Mouse (Mus musculus) yolk sac, embryonic 10.5 days (tissue): ENCODE data around the gene Rasgef1a.
A peak's percentile ranks its signal among the peaks of the same experiment; 100 is the strongest.

Source experiments
- DNase-seq: peaks from one replicate; pipeline ENCODE4 v3.0.0-alpha.2; 2017; ENCODE audit warnings: low spot score

The Rasgef1a gene

DNA sequence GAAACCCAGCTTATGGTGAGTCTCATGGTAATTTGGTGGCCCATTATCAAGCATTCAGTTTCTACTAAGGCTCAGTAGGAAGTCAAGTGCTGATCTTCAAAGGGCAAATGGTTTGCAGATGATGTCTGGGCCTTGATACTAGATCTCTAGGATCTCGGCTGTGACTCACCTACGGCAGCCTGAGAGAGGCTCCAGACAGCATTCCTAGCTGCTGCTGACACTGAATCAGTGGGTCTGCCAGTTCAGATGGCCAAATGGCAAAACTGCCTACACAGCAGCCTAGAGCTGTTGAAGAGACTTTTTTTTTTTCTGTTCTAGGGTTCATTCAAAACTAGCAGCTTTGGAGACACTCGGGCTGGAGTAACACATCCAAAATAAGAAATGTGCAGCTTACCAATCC, 15.8 kb downstream of the Rasgef1a start:
- no peak for DNase-seq

DNA sequence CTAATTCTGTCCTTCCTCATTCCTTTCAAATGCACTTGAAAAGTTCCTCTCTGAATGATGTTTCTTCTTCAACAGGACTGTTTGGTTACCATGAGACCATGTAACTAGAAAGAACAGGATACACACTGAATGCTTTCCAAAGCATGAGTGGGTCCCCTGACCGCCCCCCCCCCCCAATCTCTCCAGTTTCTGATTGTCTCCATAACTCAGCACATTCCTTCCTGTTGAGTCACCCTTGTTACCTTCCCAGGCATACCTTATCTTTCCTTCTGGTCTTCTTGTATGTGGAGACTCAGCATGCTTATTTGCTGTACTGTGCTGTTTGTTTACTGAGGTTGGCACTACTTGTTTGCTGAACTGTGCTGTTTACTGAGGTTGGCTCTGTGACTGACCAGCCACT, 20.2 kb downstream of the Rasgef1a start:
- peak; percentile 6 for DNase-seq

DNA sequence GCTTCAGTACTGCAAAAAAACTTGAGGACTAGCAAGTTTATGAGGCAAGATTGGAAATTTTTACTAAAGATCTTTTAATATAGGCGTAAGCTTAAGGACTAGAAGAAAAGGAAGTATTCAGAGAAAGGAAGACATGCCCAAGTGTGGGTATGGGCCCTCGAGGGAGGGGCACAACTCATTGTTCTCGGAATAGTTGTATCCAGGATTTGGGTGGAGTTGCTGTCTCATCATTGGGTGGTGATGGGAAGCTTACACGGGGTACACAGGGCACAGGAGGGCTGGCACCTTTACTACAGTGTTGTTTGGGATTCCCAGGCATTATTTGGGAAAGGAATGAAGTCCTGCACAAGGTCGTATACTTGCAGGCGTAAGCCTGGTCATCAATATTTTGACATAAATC, 24.4 kb downstream of the Rasgef1a start:
- DNase-seq, result no peak

DNA sequence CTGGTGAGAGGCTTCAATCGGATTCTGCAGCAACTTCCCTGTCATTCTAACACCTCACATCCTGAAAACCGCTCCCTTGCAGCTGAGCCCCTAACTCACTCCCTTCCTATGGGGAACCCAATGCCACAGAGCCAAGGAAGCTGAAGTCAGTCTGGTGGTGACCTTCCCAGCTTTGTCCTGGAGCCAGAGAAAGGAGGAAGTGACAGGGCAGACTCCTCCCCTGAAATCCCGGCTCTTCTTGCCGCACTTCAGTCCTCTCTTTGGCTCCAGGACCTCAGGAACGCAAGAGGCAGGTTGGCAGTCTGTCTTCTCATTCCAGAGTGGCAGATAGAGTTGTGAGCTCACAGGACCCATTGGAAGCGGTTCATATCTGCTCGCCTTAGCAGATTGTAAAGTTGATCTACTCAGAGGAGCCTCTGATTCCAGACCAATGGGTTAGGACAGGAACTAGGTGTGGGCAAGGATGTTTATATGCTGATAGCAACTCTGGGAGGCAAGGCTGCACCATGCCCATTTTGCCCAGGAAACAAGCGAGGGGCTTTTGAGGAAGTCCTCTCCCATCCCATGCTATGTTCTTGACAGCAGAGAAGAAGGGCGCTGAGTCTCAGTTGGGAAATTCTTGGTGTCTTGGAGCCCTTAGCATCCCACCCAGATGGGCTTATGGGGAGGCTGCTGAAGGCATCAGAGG, 25.0 kb downstream of the Rasgef1a start:
- DNase-seq, result no peak

DNA sequence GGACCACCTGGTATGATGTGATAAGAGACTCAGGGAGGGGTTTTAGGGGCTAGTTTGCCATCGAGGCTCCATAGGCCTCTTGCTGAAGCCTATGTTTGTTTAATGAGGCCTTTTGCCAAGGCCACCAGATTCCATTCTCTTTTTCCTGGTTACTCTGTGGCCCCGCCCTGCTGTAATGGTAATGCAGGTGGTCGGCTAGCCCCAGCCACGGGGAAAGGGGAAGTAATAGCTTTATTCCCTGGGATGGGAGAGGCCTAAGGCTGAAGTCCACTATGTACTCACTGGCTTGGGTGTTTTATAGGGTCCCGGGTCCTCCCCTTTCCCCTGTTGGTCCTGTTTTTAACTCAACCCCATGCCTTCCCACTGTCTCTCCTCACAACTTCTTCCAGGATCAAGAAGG, 25.6 kb downstream of the Rasgef1a start:
- no peak for DNase-seq

DNA sequence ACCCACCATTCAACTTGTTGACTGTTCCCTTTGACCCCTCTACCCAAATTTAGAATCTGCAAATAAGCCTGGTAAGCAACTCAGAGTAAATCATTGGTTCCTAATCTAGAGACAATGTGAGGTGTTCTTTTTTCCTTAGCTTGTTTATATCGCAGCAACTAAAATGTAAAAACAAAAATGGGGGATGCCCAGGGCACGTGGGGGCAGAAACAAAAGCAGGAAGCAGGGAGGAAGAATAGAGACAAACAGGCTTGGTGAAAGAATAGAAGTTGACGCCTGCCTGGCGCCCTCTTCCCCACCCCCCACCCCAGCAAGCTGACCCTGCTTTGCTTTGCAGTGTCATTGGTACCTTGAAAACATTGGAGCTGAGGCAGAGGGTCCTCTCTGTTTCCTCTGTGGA, 33.9 kb downstream of the Rasgef1a start:
- no peak for DNase-seq

DNA sequence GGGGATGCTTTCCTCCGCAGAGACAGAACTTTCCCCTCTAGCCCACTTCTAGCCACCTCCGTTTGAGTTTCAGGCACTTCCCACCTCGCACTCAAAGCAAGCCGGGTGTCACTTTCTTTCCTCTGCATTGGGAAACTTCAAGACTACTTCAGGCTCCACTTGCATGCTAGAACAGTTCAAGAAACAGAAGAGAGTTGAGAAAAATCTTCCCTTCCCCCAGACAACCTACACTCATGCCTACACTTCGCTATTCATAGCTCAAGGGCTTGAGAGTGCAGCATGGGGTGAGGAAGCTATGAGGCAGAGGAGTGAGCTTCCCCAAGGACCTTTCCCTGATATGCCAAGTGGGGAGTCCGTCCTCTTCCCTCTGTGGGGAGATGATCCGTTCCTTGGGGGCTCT, 34.7 kb downstream of the Rasgef1a start:
- DNase-seq, result no peak

DNA sequence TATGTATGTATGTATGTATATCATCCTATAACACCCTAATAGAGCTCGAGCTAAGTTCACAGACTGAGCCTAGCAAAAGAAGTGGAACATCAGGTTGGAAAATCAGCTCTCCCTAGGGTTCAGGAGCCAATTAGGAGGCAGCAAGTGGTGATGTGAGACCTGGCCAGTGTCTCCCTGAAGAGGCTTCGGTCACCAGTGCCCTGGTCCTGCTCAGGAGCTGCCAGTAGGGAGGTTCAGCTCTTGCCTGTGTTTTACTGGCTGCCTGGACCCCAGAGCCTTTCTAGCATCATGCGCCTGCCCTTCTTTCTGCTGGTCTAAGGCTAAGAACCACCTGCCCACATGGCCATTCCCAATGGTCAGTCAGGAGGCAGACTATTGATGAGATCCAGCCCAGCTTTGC, 35.3 kb downstream of the Rasgef1a start:
- no peak for DNase-seq

DNA sequence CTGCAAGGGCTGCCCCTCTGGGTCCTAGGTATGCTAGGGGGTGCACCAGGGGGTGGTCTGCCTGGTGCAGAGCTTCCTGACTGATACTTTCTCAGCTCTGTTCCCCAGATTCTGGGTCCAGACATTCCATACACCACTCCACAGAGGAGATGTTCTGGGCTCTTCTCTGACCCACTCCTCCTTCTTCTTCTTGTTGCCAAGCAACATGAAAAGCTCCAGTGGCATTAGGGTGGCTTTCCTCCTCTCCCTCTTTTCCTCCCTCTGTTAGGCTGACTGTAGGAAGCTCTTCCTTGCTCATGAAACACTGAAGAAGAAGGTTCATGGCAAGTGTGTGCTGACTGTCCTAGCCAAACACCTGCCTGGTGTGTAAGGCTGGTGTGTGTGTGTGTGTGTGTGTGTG, 35.7 kb downstream of the Rasgef1a start:
- DNase-seq, result no peak

DNA sequence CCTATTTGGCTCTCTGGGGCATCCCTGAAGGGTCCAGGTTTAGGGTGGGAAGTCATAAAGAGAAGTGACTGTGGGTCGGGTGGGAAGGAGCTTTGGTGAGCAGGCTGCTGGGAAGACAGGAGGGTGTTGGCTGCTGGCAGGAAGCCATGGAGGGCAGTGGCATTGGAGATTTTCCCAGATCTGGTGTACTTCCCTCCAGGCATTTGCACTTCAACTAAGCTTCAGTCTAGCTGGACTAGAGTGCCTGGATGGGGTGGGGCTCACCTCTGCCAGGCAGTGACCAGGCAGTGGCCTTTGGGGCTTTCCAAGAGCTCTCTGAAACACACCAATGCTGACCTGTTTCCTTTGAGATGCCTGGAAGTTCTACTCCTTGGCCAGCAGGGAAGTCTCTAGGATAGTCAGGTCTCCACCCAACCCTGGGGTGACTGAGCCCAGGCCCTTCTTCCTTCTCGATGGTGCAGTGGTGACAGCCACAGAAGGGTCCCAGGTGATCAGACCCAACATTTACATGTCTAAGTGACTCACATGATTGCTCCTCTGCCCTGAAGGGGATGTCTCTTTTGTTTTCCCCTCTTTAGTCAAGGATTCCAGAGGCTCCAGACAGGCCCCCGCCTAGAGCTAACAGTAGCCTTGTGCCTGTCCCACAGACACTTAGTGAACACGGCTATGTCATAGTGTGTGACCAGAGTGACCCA, 36.7 kb downstream of the Rasgef1a start:
- DNase-seq, result no peak

DNA sequence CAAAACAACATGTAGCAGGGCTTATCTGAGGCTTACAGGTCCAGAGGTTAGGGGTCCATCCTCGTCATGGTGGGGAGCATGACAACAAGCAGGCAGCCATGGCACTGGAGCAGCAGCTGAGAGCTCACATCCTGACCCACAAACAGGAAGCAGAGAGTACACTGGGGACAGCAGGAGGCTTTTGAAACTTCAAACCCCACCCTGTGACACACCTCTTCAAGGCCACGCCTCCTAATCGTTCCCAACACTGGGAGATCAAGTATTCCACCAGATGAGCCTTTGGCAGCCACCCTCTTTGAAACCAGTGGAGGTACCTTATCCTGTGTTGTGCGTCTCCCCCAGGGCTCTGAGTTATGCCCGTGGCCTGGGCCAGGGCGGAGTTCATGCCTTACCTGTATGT, 38.5 kb downstream of the Rasgef1a start:
- DNase-seq, result no peak

DNA sequence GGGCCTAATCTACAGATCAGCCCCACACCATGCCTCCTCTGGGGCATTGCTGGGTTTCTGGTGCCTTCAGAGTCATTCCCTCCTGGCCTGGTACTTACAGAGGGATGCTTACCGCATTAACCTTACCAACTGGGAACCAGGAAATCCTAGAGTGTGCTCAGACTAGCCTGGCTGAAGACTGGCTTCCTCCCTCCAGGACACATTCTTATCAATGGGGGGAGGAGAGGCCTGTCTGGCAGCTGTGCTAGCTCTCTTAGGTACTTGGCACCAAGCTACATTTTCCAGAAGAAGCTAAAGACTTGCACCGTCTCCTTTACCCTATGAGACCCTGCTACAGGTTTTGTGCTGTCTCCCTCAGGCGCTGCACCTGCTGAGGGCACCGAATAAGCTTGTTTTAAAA, 40.2 kb downstream of the Rasgef1a start:
- no peak for DNase-seq

DNA sequence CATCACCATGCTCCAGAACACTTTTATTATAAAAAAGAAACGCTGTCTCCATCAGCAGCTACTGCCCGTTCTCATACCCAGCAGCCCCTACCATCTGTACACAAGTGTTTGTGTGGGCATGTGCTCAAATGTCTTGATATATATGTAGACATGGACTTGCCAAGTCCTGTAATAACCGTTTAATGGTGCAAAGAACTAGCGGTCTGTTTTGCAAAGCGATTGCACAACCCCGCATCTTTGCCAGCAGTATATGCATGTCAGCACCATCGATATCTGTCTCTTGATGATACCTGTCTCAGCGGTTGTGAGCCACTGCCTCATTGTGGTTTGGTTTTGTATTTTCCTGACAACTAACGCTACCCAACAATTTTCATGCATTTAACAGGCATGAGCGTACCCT, 44.0 kb downstream of the Rasgef1a start:
- no peak for DNase-seq

DNA sequence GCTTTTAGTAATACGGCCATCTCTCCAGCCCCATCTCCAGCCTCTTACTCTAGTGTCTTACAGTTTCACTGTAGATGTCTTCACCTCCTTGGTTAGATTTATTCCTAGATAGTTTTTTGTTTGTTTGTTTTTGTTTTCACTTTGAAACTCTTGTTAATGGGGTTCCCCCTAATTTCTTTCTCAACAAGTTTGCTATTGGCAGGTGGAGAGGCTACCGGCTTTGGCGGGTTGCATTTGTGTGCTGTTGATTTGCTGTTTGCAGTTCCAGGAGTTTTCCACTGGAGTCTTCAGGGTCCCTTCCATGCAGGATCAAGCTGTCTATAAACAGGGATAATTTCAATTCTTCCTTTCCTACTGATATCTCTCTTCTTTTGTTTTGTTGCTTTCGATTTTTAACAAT, 50.0 kb downstream of the Rasgef1a start:
- DNase-seq, result no peak

DNA sequence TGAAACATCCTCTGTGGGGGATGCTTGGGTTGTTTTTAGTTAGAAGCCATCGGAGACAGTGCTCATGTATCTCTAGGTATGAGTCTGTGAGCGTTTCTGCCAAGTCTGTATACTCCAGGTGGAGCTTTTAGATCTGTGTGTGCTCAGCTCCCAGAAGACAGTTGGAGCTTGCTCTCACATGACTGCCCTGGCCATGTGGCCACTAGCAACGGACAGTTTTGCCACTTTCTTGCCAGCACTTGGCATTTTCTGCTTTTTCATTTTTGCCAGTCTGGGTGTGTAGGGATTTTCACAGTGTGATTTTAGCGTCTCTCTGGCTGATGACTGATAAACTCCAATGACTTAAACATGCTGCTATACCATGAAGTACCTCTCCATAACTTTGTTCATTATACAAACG, 52.0 kb downstream of the Rasgef1a start:
- DNase-seq, result no peak

DNA sequence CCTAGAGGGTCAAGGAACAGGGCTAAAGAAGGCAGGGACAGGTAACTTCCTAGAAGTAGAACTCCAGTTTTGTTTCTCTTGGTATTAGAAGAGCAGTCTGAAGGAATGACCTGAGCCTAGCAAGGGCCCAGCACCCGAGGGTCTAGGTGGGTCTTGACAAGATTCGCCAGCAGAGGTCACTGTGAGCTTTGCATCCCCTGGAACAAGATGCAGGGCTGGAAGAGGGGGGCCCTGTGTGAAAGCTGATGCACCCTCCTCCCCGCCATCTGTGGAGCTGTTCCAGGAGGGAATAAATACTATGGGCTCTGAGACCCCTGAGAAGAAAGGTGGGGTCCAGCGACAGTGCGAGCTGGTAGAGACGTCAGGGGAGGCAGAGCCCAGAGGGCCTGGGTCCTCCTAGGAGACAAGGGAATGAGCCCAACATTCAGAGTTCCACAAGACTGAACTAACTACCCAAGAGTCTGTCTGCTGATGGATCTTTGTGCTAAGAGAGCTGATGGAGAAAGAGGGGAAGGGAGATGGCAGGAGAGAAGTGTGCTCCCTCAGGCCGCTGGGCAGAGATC, 53.8 kb downstream of the Rasgef1a start:
- peak; percentile 46 for DNase-seq

DNA sequence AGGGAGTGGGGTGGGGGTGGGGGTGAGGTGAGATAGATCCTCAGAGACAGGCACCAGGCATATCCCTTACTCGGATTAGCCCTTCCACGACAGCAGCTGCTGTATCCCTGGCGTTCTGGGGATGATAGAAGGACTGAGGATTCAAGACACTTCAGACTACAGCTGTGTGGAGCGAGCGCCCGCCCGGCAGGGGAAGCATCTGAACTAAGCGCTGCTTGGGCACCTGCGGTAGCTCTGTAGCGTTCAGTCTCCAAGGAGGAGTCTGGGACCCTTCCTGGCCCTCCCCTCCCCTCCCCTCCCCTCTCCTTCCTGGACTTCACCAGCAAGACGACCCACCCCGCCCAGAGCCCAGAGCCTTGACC, 54.6 kb downstream of the Rasgef1a start:
- DNase-seq, result no peak

DNA sequence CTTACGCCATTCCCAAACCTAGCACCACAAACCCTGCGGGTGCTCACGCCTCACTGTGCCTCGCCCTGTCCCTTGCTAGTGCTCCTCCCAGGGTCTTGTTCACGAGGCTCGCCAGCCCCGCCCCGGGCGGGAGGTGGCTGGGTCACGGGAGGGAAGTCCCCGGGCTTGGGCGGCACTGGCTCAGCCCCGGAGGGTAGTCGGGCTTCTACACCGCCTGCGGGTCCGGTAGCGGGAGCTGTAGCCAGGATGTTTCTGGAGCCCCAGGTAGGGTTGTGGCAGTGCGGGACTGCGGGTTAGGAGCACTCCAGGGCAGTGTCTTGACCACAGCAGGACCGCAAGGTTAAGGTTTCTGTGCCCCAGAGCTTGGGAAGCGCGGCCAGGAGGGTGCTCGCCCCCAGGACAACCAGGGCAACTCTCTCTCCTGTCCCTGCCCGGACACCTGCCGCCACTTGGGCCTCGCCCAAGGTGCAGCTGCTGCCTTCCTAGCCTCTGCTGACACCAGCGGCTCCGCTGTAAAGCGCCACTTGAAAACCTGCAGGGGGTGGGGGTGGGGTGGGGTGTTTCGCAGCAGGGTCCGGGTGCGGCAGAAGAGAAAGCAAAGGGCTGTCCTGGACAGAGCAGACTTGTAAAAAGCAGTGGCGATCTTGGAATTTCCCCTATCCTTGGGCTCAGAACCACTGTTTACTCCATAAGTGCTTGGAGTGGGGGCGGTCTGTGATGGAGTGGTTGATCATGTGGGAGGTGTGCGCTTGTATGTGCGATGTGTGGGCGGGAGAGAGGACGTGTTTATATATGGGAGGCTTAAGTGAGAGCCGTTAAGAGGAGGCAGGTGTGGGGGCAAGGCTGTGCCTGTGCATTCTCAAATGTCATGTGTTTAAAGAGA, 55.2 kb downstream of the Rasgef1a start:
- DNase-seq, result peak; percentile 43

DNA sequence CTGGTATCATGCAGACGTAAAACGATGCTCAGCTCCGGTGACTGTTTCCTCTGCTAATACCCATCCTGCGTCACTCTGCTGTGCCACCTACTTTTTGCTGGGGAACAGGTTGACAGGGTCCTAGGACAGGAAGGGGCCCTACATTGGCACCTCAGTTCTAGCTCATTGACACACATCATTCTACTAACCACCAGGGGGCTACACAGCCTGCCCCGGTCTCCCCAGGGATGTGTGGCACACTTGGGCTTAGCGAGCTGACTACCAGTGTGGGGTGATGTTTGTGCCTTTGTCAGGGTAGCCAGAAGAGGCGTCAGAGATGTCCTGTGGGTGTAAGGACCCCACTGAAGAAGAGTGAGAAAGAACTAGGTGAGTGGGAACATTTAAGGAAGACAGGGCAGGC, 56.5 kb downstream of the Rasgef1a start:
- no peak for DNase-seq

DNA sequence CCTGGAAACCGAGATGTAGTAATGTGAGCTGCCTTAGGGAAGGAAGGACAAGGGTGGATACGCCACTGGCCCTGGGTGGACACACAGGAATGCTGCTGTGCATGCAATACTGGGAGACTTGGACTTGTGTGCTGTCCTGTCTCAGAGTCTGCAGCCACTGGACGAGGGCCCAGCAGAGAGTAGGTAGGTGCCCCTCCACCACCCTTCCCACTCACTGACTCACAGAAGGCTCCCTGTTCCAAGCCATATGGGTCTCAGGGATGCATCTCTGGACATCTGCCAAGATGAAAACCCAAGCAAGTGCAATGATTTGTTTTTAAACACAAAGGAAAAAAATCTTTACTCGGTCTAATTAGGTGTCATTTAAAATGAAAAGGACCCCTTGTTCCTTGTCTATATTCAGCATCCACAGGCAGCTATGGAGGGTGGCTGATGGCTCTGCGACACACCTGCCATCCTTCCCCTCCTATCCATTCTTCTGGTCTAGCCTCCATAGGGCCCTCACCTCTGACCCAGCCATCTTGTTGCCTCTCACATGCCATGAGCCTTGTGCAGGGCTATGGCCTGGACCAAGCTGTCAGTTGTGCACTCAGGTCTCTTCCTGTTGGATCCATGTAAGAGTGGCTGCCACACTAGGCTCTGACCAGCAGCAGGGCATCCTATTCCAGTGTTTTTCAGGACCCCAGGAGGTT, 59.2 kb downstream of the Rasgef1a start:
- no peak for DNase-seq

DNA sequence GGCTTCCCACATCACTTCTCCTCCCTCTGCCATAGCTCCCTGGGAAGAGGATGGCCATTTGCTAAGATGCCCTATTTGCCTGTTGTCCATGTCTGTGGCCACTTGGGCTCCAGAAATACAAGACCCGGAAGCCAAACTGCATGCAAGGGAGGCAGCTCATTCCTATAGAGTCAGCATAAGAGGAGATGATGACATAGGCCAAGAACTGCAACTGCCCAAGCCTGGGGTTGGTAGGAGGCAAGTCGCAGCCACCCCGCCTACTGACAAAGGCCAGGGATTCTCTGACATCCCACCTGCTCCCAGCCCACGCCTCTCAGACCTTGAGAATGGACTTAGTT, 59.7 kb downstream of the Rasgef1a start:
- DNase-seq, result no peak

DNA sequence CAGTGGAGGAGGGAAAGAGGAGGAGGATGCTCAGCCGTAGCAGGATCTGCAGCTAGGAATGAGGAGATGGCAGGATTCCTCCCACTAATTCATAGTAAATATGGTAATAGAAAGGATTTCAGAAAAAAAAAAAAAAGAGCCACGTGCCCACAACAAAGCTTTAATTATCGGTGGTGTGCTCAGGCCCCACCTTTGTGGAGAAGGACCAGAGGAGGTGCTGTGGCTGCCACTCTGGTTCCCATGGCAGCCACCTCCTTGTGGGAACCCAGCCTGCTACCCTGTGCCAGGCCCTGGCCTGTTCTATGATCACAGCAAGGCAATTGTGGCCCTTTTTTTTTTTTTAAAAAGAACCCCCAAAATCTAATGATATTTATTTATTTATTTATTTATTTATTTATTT, 60.2 kb downstream of the Rasgef1a start:
- DNase-seq, result no peak
